Mouse (Mus musculus): ENCODE data around the gene Mesp2.

DNA sequence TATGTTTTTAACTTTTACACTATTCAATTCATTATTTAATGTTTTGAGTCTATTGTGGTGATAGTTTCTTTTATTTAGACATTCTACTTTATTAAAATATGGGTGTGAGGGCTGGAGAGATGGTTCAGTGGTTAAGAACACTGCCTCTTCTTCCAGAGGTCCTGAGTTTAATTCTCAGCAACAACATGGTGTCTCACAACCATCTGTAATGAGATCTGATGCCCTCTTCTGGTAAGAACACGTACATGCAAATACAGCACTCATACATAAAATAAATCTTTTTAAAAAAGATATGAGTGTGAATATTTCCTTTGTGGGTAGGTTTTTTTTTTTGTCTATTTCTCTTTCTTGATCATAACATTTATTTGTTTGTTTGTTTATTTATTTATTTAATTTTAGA, 44.5 kb upstream of the Mesp2 start:
- no peak for TF ChIP-seq POLR2A (IDR thresholded peaks at IDR 0.05; ENCODE audit: insufficient read depth, low read depth, low read length)
- TF ChIP-seq EP300 (IDR thresholded peaks at IDR 0.05; ENCODE audit: insufficient read depth, low read depth, low read length) = no peak
